Mouse (Mus musculus) heart, adult 18-20 months (tissue): Measurements from ENCODE around the gene Elob. TPM values are rescaled to one million over a fixed set of nuclear protein-coding genes. Genes with fewer than 3 reads are reported as not detected.

ENCODE experiments used
- DNase-seq, 2 experiments: peaks; one replicate each; pipeline ENCODE4 v3.0.0; 2021 to 2022; ENCODE audit warnings: mixed read lengths in 1 of 2
- long read RNA-seq, 2 experiments: library from polyadenylated mRNA; stranded (forward); transcript quantifications; one replicate each; pipeline ENCODE4 v2.0.0; 2021
- total RNA-seq, 2 experiments: library from RNA; stranded (reverse); gene quantifications; 2 replicates each; pipeline ENCODE4 v1.2.3; 2021

Gene Elob
- 100 to 1,000 TPM; 357 to 360 TPM for total RNA-seq
- long read RNA-seq, experiment 1, transcript Elob-202 (3 exons, 581 nt), result minor isoform, 26 of 425 reads
- long read RNA-seq, experiment 1, transcript Elob-201 (4 exons, 537 nt), result major isoform, 387 of 425 reads
- long read RNA-seq, experiment 1, transcript Elob-204 (4 exons, 414 nt), result minor isoform, 8 of 425 reads
- long read RNA-seq, experiment 1, partial matches to known transcripts, result 3 of 425 reads
- long read RNA-seq, experiment 1, other reads (novel, unspliced or antisense), result 0 of 425 reads
- long read RNA-seq, experiment 2, transcript Elob-204 (4 exons, 414 nt), result minor isoform, 11 of 299 reads
- long read RNA-seq, experiment 2, transcript Elob-202 (3 exons, 581 nt), result minor isoform, 14 of 299 reads
- long read RNA-seq, experiment 2, transcript Elob-201 (4 exons, 537 nt), result major isoform, 266 of 299 reads
- long read RNA-seq, experiment 2, partial matches to known transcripts, result 5 of 299 reads
- long read RNA-seq, experiment 2, other reads (novel, unspliced or antisense), result 0 of 299 reads

- peak; percentile 90 to 92 for DNase-seq
Measured at GRCm38 (mm10) chr17:23829064-23829619, at the start of gene Elob. TSS of gene Elob (minus strand) at chr17:23829136.

GRCm38 (mm10) chr17:23877166-23877565 lies 48.2 kb upstream of the Elob start:
- no peak for DNase-seq

DNA sequence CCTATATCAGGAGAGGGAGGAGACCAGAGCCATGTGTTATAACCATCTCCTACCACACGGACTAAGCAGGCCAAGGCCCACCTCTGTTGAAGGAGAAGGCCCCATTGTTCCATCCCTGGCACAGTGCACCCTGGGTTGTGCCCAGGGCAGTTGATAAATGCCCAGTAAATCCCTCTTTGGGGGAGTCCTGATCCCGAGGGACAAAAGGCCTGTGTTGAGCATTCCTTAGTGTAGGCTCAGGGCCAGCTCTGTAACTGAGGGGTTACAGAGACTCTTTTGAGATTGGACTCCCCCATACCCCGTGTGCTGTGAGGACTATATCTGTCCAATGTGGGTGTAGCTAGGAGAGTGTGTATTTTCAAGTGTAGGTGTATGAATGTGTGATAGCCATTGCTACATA lies 47.8 kb upstream of the Elob start:
- no peak for DNase-seq

- DNase-seq, result peak; percentile 28 to 68
Measured at GRCm38 (mm10) chr17:23873884-23874856, 45.2 kb upstream of the Elob start.

DNA sequence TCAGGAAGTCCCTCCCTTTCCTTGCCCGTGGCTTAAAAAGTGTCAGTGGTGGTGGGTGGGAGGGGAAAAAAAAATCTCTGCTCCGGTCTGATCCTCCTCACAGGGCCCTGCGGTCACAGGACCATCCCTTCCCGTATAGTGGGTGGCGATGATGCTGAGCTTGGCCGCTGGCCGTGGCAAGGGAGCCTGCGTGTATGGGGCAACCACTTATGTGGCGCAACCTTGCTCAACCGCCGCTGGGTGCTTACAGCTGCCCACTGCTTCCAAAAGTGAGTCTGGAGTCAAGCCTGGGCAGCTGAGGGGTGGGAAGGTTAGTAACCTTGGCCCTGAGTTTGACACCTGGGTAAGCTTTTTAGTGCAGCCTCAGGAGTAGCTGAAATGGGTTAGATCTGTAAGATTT lies 39.6 kb upstream of the Elob start:
- no peak for DNase-seq

- DNase-seq, result no peak
Measured at GRCm38 (mm10) chr17:23867756-23868155, 38.8 kb upstream of the Elob start, which contains the start of gene Prss21. TSS of gene Prss21 (plus strand) at chr17:23868056.

GRCm38 (mm10) chr17:23862926-23863325 lies 34.0 kb upstream of the Elob start:
- DNase-seq, result no peak

- no peak for DNase-seq
Measured at GRCm38 (mm10) chr17:23857913-23858312, 29.0 kb upstream of the Elob start.

- no peak for DNase-seq
Measured at GRCm38 (mm10) chr17:23857193-23857592, 28.3 kb upstream of the Elob start.

DNA sequence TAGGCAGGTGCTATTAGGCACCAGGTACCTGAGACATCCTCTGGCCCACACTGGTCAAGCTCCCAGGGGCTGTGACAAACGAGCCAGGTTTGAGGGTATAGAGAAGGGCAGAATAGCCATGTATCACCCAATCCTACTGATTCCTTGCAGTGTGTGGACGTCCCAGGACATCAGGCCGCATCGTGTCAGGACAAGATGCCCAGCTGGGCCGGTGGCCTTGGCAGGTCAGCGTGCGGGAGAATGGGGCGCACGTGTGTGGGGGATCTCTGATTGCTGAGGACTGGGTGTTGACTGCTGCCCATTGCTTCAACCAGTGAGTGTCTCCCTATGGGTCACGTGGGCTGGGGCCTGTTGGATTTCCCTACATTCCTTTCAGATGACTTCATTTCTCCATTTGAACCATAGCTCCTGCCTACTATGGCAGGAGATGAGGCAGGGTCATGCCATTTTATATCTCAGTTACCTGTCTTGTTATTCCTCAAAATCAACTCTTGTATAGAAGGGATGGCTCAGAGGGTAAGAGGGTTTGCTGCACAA lies 25.4 kb upstream of the Elob start:
- no peak for DNase-seq

DNA sequence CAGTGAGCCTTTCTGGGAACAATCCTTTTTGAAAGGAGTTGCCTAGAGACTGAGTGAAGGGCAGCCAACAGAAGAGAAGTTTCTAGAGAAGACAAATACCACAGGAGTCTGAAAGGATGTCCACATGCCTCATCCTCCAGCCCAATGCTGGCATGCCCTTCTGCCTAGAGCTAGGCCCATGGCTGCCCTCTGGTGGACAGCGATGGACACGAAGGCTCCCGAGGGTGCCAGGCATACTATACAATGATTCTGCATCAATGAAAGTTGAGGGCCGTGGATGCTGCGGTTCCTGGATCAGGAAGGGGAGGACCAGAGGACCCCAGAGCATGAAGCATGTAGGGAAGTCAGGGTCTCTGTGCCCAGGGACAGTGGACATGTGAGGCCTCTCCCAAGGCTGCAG lies 24.4 kb upstream of the Elob start:
- peak; percentile 21 to 37 for DNase-seq

GRCm38 (mm10) chr17:23850853-23851749 lies 22.2 kb upstream of the Elob start:
- peak; percentile 24 to 77 for DNase-seq

DNA sequence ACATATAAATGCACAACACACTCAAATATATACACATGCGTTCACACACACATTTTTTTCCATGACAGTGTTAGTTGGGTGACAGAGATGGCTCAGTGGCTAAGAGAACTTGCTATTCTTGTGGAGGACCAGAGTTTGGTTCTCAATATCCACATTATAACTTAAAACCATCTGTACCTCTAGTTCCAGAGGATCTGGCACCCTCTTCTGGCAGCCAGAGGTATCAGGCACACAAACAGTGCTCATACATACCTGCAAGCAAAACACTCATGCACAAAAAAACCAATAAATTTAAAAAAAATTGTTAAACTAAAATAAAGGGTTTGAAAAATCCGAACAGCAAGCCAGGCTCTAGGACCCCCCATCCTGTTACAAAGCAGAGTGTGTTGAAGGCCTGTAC lies 21.1 kb upstream of the Elob start:
- DNase-seq, result no peak

DNA sequence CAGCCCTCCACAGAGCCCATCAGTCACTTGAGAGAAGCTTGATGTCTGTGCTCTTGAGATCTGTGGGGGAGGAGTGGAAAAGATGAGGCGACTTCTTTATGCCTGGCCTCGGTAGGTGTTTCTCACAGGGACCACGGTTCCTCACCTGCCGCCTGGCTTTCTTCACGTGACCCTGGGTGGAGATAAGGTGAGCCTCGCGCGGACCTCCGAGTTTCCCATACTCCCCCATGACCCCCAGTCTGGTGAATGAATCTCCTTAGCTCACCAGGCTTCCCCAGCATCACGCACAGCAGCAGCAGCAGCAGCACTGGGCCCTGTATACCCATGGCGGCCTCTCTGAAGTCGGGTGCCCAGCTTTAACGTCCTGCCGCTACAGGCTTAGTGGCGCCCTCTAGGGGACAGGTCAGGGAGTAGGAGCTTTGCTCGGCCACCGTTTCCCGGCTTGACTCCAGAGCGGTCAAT lies 14.9 kb upstream of the Elob start, which contains the start of the genes Prss32 and Prss41:
Gene Prss32 (plus strand): TSS at position 44 of the 462 bp plus-strand sequence.
Gene Prss41 (minus strand): TSS at position 361 of the 462 bp plus-strand sequence.
- DNase-seq, result peak; percentile 47 to 57

- no peak for DNase-seq
Measured at GRCm38 (mm10) chr17:23843141-23843811, 14.3 kb upstream of the Elob start.

- peak; percentile 38 to 81 for DNase-seq
Measured at GRCm38 (mm10) chr17:23841145-23841544, 12.2 kb upstream of the Elob start.

GRCm38 (mm10) chr17:23836006-23836575 lies 7.2 kb upstream of the Elob start, which contains the start of gene Prss33:
TSS of gene Prss33 (minus strand) at chr17:23836056.
- no peak for DNase-seq

- no peak for DNase-seq
Measured at GRCm38 (mm10) chr17:23831201-23831600, 2.3 kb upstream of the Elob start.

DNA sequence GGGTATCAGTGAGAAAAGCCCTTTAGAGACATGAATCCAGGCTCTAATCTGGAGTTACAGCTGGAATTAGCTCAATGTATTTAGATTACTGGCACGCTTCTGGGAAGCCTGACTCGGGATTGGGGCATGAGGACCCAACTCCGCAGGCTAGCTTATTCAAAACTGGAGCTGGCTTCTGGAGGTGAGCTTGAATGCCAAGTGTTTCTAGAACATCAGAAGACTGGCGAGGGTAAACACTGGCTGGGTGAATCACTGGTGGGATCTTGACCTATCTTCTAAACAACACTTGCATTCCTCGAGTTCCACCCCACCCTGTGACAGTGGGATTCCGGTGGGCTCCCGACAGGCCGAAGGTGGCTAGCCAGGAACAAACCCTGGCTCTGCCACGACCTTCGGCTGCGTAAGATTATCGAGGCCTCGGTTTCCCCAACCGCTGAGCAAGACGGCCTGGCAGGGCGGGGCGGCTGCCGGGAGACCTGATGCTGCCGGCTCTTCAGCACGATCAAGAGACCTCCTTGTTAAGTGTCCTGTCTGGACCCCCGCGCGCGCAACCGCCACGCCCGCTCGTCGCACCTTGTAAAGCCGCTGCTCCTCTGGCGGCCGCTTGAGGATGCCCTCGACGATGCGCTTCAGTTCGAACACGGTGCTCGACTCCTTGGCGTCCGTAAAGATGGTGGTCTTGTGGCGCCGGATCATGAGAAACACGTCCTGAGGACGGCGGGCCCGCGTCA lies 500 bp downstream of the Elob start:
- DNase-seq, result no peak
